Mouse (Mus musculus): Measurements from ENCODE around the gene Pcnx3. TPM values are rescaled to one million over a fixed set of nuclear protein-coding genes. Genes with fewer than 3 reads are reported as not detected.

Gene Pcnx3
- polyA plus RNA-seq, 1 experiment from 2014 or later: 14.8 TPM

GRCm38 (mm10) chr19:5641021-5641420 lies 47.7 kb downstream of the Pcnx3 start:
- TF ChIP-seq CTCF (IDR thresholded peaks at IDR 0.05; ENCODE audit: low read depth): no peak
- DNase-seq (ENCODE audit: low spot score) (no peak), ATAC-seq (replicated peaks; ENCODE audit: low FRiP score, low read depth) (no peak)
- Histone ChIP-seq H3K27me3 (ENCODE audit: insufficient read depth, low read length) (no peaks in the 10 kb centered on the region), H3K4me2 (ENCODE audit: low read length) (no peak overlapping the region), H3K9me3 (replicated peaks; ENCODE audit: low read length) (no peaks in the 10 kb centered on the region), H3K27ac (no peak overlapping the region), H3K9ac (ENCODE audit: low read depth, low read length) (no peak overlapping the region), H3K36me3 (ENCODE audit: insufficient read depth, low read length) (peaks cover 56% of the 10 kb centered on the region), H3K4me3 (replicated peaks; ENCODE audit: low read depth, low read length) (no peak overlapping the region), H3K4me1 (replicated peaks; ENCODE audit: insufficient read depth, low read length) (peaks cover 4% of the 10 kb centered on the region)
- 86% methylated on average over 17 of the region's 17 CpGs for WGBS

GRCm38 (mm10) chr19:5640339-5640738 lies 48.4 kb downstream of the Pcnx3 start:
- no peak for TF ChIP-seq CTCF (IDR thresholded peaks at IDR 0.05; ENCODE audit: low read depth)
- Histone ChIP-seq H3K4me2 (ENCODE audit: low read length) (no peak overlapping the region), H3K9ac (ENCODE audit: low read depth, low read length) (no peak overlapping the region), H3K36me3 (ENCODE audit: insufficient read depth, low read length) (peaks cover 50% of the 10 kb centered on the region), H3K4me1 (replicated peaks; ENCODE audit: insufficient read depth, low read length) (peaks cover 4% of the 10 kb centered on the region), H3K27ac (no peak overlapping the region), H3K27me3 (ENCODE audit: insufficient read depth, low read length) (no peaks in the 10 kb centered on the region), H3K4me3 (replicated peaks; ENCODE audit: low read depth, low read length) (no peak overlapping the region), H3K9me3 (replicated peaks; ENCODE audit: low read length) (no peaks in the 10 kb centered on the region)
- DNase-seq (ENCODE audit: low spot score) (no peak), ATAC-seq (replicated peaks; ENCODE audit: low FRiP score, low read depth) (no peak)
- WGBS: 63% methylated on average over 9 of the region's 9 CpGs

GRCm38 (mm10) chr19:5638416-5639005 lies 50.2 kb downstream of the Pcnx3 start:
- H3K27me3 ChIP-seq (ENCODE audit: insufficient read depth, low read length): no peaks in the 10 kb centered on the region
- peaks cover 32% of the 10 kb centered on the region for H3K36me3 ChIP-seq (ENCODE audit: insufficient read depth, low read length)
- ATAC-seq (replicated peaks; ENCODE audit: low FRiP score, low read depth) (no peak), DNase-seq (ENCODE audit: low spot score) (no peak)
- no peak overlapping the region for H3K27ac ChIP-seq
- no peaks in the 10 kb centered on the region for H3K9me3 ChIP-seq (replicated peaks; ENCODE audit: low read length)
- peaks cover 4% of the 10 kb centered on the region for H3K4me1 ChIP-seq (replicated peaks; ENCODE audit: insufficient read depth, low read length)
- no peak for TF ChIP-seq CTCF (IDR thresholded peaks at IDR 0.05; ENCODE audit: low read depth)
- peak overlapping the region; percentile 81 for H3K4me2 ChIP-seq (ENCODE audit: low read length)
- peak overlapping the region; percentile 70; the same call in 1 of the 2 replicates for H3K4me3 ChIP-seq (replicated peaks; ENCODE audit: low read depth, low read length)
- peak overlapping the region; percentile 90 for H3K9ac ChIP-seq (ENCODE audit: low read depth, low read length)
- 87% methylated on average over 18 of the region's 18 CpGs for WGBS

- peaks cover 4% of the 10 kb centered on the region for H3K4me1 ChIP-seq (replicated peaks; ENCODE audit: insufficient read depth, low read length)
- peak within 1 kb of the TSS; percentile 70 for H3K4me3 ChIP-seq (replicated peaks; ENCODE audit: low read depth, low read length)
- H3K4me2 ChIP-seq (ENCODE audit: low read length): peak within 1 kb of the TSS; percentile 81
- TF ChIP-seq CTCF (IDR thresholded peaks at IDR 0.05; ENCODE audit: low read depth): no peak
- H3K9ac ChIP-seq (ENCODE audit: low read depth, low read length): peak within 1 kb of the TSS; percentile 90
- H3K27ac ChIP-seq: peak within 1 kb of the TSS; percentile 87
- no peaks in the 10 kb centered on the region for H3K9me3 ChIP-seq (replicated peaks; ENCODE audit: low read length)
- ATAC-seq (replicated peaks; ENCODE audit: low FRiP score, low read depth) (peak; percentile 85), DNase-seq (ENCODE audit: low spot score) (peak; percentile 85)
- no peaks in the 10 kb centered on the region for H3K27me3 ChIP-seq (ENCODE audit: insufficient read depth, low read length)
- peaks cover 23% of the 10 kb centered on the region for H3K36me3 ChIP-seq (ENCODE audit: insufficient read depth, low read length)
- under 1% methylated on average over 96 of the region's 109 CpGs for WGBS
Measured at GRCm38 (mm10) chr19:5637069-5638047, 51.4 kb downstream of the Pcnx3 start, which contains the start of gene Rela. Gene Rela, plus strand, starts transcription at chr19:5637483.

- H3K27me3 ChIP-seq (ENCODE audit: insufficient read depth, low read length): no peaks in the 10 kb centered on the region
- H3K4me1 ChIP-seq (replicated peaks; ENCODE audit: insufficient read depth, low read length): peaks cover 4% of the 10 kb centered on the region
- no peak for TF ChIP-seq CTCF (IDR thresholded peaks at IDR 0.05; ENCODE audit: low read depth)
- peak overlapping the region; percentile 81 for H3K4me2 ChIP-seq (ENCODE audit: low read length)
- peaks cover 15% of the 10 kb centered on the region for H3K36me3 ChIP-seq (ENCODE audit: insufficient read depth, low read length)
- peak overlapping the region; percentile 70 for H3K4me3 ChIP-seq (replicated peaks; ENCODE audit: low read depth, low read length)
- H3K9ac ChIP-seq (ENCODE audit: low read depth, low read length): peak overlapping the region; percentile 90
- peak overlapping the region; percentile 87 for H3K27ac ChIP-seq
- WGBS: 32% methylated on average over 12 of the region's 12 CpGs
- no peak for DNase-seq (ENCODE audit: low spot score)
- ATAC-seq (replicated peaks; ENCODE audit: low FRiP score, low read depth): no peak
- H3K9me3 ChIP-seq (replicated peaks; ENCODE audit: low read length): no peaks in the 10 kb centered on the region
Measured at GRCm38 (mm10) chr19:5636571-5637041, 52.1 kb downstream of the Pcnx3 start.

- Histone ChIP-seq H3K4me1 (replicated peaks; ENCODE audit: insufficient read depth, low read length) (peaks cover 4% of the 10 kb centered on the region), H3K4me3 (replicated peaks; ENCODE audit: low read depth, low read length) (no peak overlapping the region), H3K9ac (ENCODE audit: low read depth, low read length) (no peak overlapping the region), H3K27me3 (ENCODE audit: insufficient read depth, low read length) (no peaks in the 10 kb centered on the region), H3K4me2 (ENCODE audit: low read length) (peak overlapping the region; percentile 81; the same call in 1 of the 2 replicates), H3K9me3 (replicated peaks; ENCODE audit: low read length) (no peaks in the 10 kb centered on the region), H3K36me3 (ENCODE audit: insufficient read depth, low read length) (peaks cover 10% of the 10 kb centered on the region; the same call in 1 of the 2 replicates), H3K27ac (no peak overlapping the region)
- TF ChIP-seq CTCF (IDR thresholded peaks at IDR 0.05; ENCODE audit: low read depth): no peak
- DNase-seq (ENCODE audit: low spot score): no peak
- WGBS: 67% methylated on average over 7 of the region's 7 CpGs
- ATAC-seq (replicated peaks; ENCODE audit: low FRiP score, low read depth): no peak
Measured at GRCm38 (mm10) chr19:5636036-5636570, 52.6 kb downstream of the Pcnx3 start.

Data from kidney, postnatal 0 days (tissue).